Mouse (Mus musculus): ENCODE data around the gene Irf2bp1.

Gene Irf2bp1

GRCm38 (mm10) chr7:19003902-19004630 lies at the start of gene Irf2bp1:
Irf2bp1 (plus strand) TSS chr7:19004044.
- peak; percentile 95 for DNase-seq (ENCODE audit: low read depth, low spot score)

- DNase-seq (ENCODE audit: low read depth, low spot score), result peak; percentile 54
Measured at GRCm38 (mm10) chr7:18957569-18958383, 46.1 kb upstream of the Irf2bp1 start.

- DNase-seq (ENCODE audit: low read depth, low spot score), result no peak
Measured at GRCm38 (mm10) chr7:18958384-18958766, 45.5 kb upstream of the Irf2bp1 start.

- no peak for DNase-seq (ENCODE audit: low read depth, low spot score)
Measured at GRCm38 (mm10) chr7:18959446-18959845, 44.4 kb upstream of the Irf2bp1 start.

- DNase-seq (ENCODE audit: low read depth, low spot score), result no peak
Measured at GRCm38 (mm10) chr7:18962171-18962792, 41.6 kb upstream of the Irf2bp1 start.

GRCm38 (mm10) chr7:18962795-18963194 lies 41.0 kb upstream of the Irf2bp1 start:
- DNase-seq (ENCODE audit: low read depth, low spot score), result no peak

GRCm38 (mm10) chr7:18963294-18963843 lies 40.5 kb upstream of the Irf2bp1 start:
- DNase-seq (ENCODE audit: low read depth, low spot score), result no peak

GRCm38 (mm10) chr7:18965312-18965711 lies 38.5 kb upstream of the Irf2bp1 start:
- DNase-seq (ENCODE audit: low read depth, low spot score), result no peak

GRCm38 (mm10) chr7:18967603-18968002 lies 36.2 kb upstream of the Irf2bp1 start:
- DNase-seq (ENCODE audit: low read depth, low spot score), result no peak

GRCm38 (mm10) chr7:18970956-18971355 lies 32.9 kb upstream of the Irf2bp1 start:
- DNase-seq (ENCODE audit: low read depth, low spot score), result peak; percentile 34

- no peak for DNase-seq (ENCODE audit: low read depth, low spot score)
Measured at GRCm38 (mm10) chr7:18978381-18978780, 25.5 kb upstream of the Irf2bp1 start.

- DNase-seq (ENCODE audit: low read depth, low spot score), result no peak
Measured at GRCm38 (mm10) chr7:18986503-18986902, 17.3 kb upstream of the Irf2bp1 start.

- no peak for DNase-seq (ENCODE audit: low read depth, low spot score)
Measured at GRCm38 (mm10) chr7:18987100-18987499, 16.7 kb upstream of the Irf2bp1 start, which contains the start of gene Nanos2. Nanos2 (plus strand) TSS chr7:18987400.

- no peak for DNase-seq (ENCODE audit: low read depth, low spot score)
Measured at GRCm38 (mm10) chr7:18987747-18988146, 16.1 kb upstream of the Irf2bp1 start.

GRCm38 (mm10) chr7:18988780-18989179 lies 15.1 kb upstream of the Irf2bp1 start:
- no peak for DNase-seq (ENCODE audit: low read depth, low spot score)

- peak; percentile 28 for DNase-seq (ENCODE audit: low read depth, low spot score)
Measured at GRCm38 (mm10) chr7:18989995-18990394, 13.8 kb upstream of the Irf2bp1 start.

- DNase-seq (ENCODE audit: low read depth, low spot score), result peak; percentile 100
Measured at GRCm38 (mm10) chr7:18990601-18991295, 13.1 kb upstream of the Irf2bp1 start, which contains the start of gene Mypop. Mypop (plus strand) TSS chr7:18991245.

- peak; percentile 50 for DNase-seq (ENCODE audit: low read depth, low spot score)
Measured at GRCm38 (mm10) chr7:18991660-18992293, 12.1 kb upstream of the Irf2bp1 start.

- peak; percentile 30 for DNase-seq (ENCODE audit: low read depth, low spot score)
Measured at GRCm38 (mm10) chr7:18992294-18992675, 11.6 kb upstream of the Irf2bp1 start.

GRCm38 (mm10) chr7:18993036-18993435 lies 10.8 kb upstream of the Irf2bp1 start:
- no peak for DNase-seq (ENCODE audit: low read depth, low spot score)

GRCm38 (mm10) chr7:18998835-18999234 lies 5.0 kb upstream of the Irf2bp1 start:
- DNase-seq (ENCODE audit: low read depth, low spot score), result peak; percentile 42
